Mouse (Mus musculus) stomach, embryonic 14.5 days (tissue): ENCODE measurements at regions not wholly inside any gene's neighbourhood (a gene's known extent, or its start where the extent isn't known, plus 50 kb on each side); places are given as distances from the start of the nearest gene placed in this dataset.
A peak's percentile ranks its signal among the peaks of the same experiment; 100 is the strongest.

Experiments used
- ATAC-seq: fragments of 200-750 bp; cut with Nextera tagmentation; 2 replicates; pipeline ENCODE4 v1.8.0; 2017; ENCODE audit warnings: low read depth, moderate TSS enrichment; ENCODE audit not compliant: insufficient number of reproducible peaks, insufficient read depth, low FRiP score
- H3K27ac ChIP-seq: fragments of 300-500 bp; sonication (generic); 2 replicates; pipeline ENCODE4 v1.5.1; 2014; ENCODE audit warnings: mild to moderate bottlenecking, low read length, moderate library complexity, mixed read lengths
- H3K27me3 ChIP-seq: fragments of 300-500 bp; sonication (generic); 2 replicates; pipeline ENCODE4 v1.6.1; 2014; ENCODE audit warnings: low read length, control low read depth, mixed read lengths; ENCODE audit not compliant: control insufficient read depth, insufficient read depth
- H3K36me3 ChIP-seq: fragments of 300-500 bp; sonication (generic); 2 replicates; pipeline ENCODE4 v1.6.1; 2014; ENCODE audit warnings: mild to moderate bottlenecking, control low read depth, low read length, moderate library complexity, mixed read lengths; ENCODE audit not compliant: control insufficient read depth, insufficient read depth
- H3K4me1 ChIP-seq: fragments of 300-500 bp; sonication (generic); 2 replicates; pipeline ENCODE4 v1.6.1; 2014; ENCODE audit warnings: low read length, control low read depth, mixed read lengths; ENCODE audit not compliant: control insufficient read depth, insufficient read depth
- H3K4me2 ChIP-seq: fragments of 300-500 bp; sonication (generic); replicated peaks from 2 replicates; pipeline ENCODE4 v1.6.1; 2014; ENCODE audit warnings: low read depth, low read length, control low read depth
- H3K4me3 ChIP-seq: fragments of 300-500 bp; sonication (generic); 2 replicates; pipeline ENCODE4 v1.5.1; 2014; ENCODE audit warnings: low read depth, low read length, control low read depth
- H3K9ac ChIP-seq: fragments of 300-500 bp; sonication (generic); replicated peaks from 2 replicates; pipeline ENCODE4 v1.6.1; 2014; ENCODE audit warnings: low read depth, mild to moderate bottlenecking, control low read depth, low read length, moderate library complexity, mixed read lengths
- H3K9me3 ChIP-seq: fragments of 300-500 bp; sonication (generic); 2 replicates; pipeline ENCODE4 v1.6.1; 2016; ENCODE audit warnings: low read depth, low read length, control low read depth; ENCODE audit not compliant: control insufficient read depth
- whole genome bisulfite sequencing: fragments of 180-500 bp; shearing (Covaris S2); extraction: QIAGEN DNeasy Blood & Tissue Kit; methylation state at CpG from one replicate; pipeline ENCODE4 v1.1.7; 2014; 5-methylcytosine and 5-hydroxymethylcytosine counted together

GRCm38 (mm10) chr2:178643053-178643402 is 212.7 kb downstream of the Cdh26 start:
- Histone ChIP-seq H3K9me3 (no peaks in the 10 kb centered on the region), H3K4me1 (peaks cover 5% of the 10 kb centered on the region; the same call in 1 of the 2 replicates), H3K36me3 (no peaks in the 10 kb centered on the region), H3K9ac (no peak overlapping the region), H3K27me3 (no peaks in the 10 kb centered on the region), H3K27ac (no peak overlapping the region), H3K4me2 (no peak overlapping the region), H3K4me3 (no peak overlapping the region)
- ATAC-seq, result no peak
- 61% methylated on average over 11 of the region's 11 CpGs for WGBS

DNA sequence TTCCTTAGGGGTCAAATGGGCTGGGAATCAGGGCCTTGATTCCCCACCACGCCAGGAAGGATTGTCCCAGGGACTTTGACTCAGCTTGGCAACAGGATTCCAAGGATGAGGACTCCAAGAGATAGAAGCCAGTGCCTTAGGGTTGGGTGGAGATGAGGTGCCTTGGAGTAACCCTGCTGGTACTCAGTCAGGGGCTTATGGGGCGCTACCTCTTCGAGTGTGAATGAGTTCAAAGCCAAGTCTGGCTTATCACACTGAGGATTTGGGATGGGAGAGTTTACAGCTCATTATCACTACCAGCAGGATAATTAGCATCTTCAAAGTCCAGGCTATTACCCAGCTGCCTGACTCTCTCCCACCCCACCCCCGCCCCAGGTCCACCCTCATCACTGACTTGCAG is 213.5 kb downstream of the Cdh26 start:
- H3K9me3 ChIP-seq, result no peaks in the 10 kb centered on the region
- 36% methylated on average over 4 of the region's 4 CpGs for WGBS
- no peak overlapping the region for H3K9ac ChIP-seq
- H3K4me1 ChIP-seq, result peaks cover 5% of the 10 kb centered on the region; the same call in 1 of the 2 replicates
- ATAC-seq, result no peak
- H3K36me3 ChIP-seq, result no peaks in the 10 kb centered on the region
- no peak overlapping the region for H3K4me3 ChIP-seq
- H3K27me3 ChIP-seq, result no peaks in the 10 kb centered on the region
- no peak overlapping the region for H3K4me2 ChIP-seq
- no peak overlapping the region for H3K27ac ChIP-seq

- Histone ChIP-seq H3K27ac (no peak overlapping the region), H3K9ac (no peak overlapping the region), H3K4me3 (no peak overlapping the region), H3K4me1 (no peaks in the 10 kb centered on the region), H3K9me3 (no peaks in the 10 kb centered on the region), H3K27me3 (no peaks in the 10 kb centered on the region), H3K4me2 (no peak overlapping the region), H3K36me3 (no peaks in the 10 kb centered on the region)
- ATAC-seq, result no peak
- WGBS, result 87% methylated on average over 2 of the region's 2 CpGs
Observed at GRCm38 (mm10) chr2:178660071-178660470, 229.7 kb downstream of the Cdh26 start.

- Histone ChIP-seq H3K4me1 (no peaks in the 10 kb centered on the region), H3K36me3 (no peaks in the 10 kb centered on the region), H3K27ac (no peak overlapping the region), H3K9me3 (no peaks in the 10 kb centered on the region), H3K4me2 (no peak overlapping the region), H3K9ac (no peak overlapping the region), H3K4me3 (no peak overlapping the region), H3K27me3 (no peaks in the 10 kb centered on the region)
- WGBS, result 69% methylated on average over 1 of the region's 1 CpGs
- peak; percentile 78 for ATAC-seq
Observed at GRCm38 (mm10) chr2:178662396-178662795, 232.1 kb downstream of the Cdh26 start.

GRCm38 (mm10) chr2:178664977-178665376 is 234.6 kb downstream of the Cdh26 start:
- H3K4me1 ChIP-seq, result no peaks in the 10 kb centered on the region
- H3K27ac ChIP-seq, result no peak overlapping the region
- no peak overlapping the region for H3K9ac ChIP-seq
- H3K36me3 ChIP-seq, result no peaks in the 10 kb centered on the region
- H3K27me3 ChIP-seq, result no peaks in the 10 kb centered on the region
- 11% methylated on average over 4 of the region's 4 CpGs for WGBS
- ATAC-seq, result no peak
- no peak overlapping the region for H3K4me2 ChIP-seq
- no peak overlapping the region for H3K4me3 ChIP-seq
- no peaks in the 10 kb centered on the region for H3K9me3 ChIP-seq

DNA sequence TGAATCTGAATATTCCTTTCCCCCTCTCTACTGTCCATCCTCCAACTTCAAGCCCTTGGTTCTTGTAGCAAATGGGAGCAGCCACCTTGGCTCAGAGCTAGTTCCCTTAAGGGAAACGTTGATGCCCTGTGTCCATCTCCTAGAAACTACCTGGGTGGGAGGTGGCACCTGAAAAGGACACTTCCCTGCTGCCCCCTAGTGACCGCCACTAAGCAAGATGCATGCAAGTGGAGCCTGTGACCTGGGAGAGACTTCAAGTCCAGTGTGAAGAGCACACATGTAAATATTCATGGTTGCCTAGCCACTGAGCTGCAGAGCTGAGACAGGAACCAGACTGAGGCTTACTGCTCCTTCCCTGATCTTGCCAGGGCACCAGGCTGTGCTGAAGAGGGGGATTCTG is 238.1 kb downstream of the Cdh26 start:
- H3K9me3 ChIP-seq, result no peaks in the 10 kb centered on the region

DNA sequence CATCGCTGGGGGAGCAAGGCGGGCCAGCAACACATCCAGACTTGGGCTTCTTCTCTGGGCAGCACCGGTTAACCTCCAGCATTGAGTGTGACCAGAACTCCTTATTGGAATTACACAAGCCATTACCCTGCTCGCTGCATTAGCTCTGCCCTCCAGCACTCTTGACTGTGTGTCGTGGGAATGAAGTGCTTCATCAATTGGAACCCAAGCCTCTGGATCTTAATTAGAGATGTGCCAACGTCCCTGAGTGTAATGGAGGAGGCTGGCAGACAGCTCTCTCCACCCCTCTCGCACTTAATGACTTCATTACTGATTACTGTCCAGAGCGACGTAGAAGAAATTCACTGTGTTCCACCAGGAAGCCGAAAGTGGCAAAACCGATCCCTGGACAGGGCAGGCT is 240.6 kb downstream of the Cdh26 start:
- Histone ChIP-seq H3K36me3 (no peaks in the 10 kb centered on the region), H3K9me3 (no peaks in the 10 kb centered on the region), H3K4me3 (no peak overlapping the region), H3K27ac (no peak overlapping the region), H3K4me1 (no peaks in the 10 kb centered on the region), H3K9ac (no peak overlapping the region), H3K4me2 (no peak overlapping the region), H3K27me3 (no peaks in the 10 kb centered on the region)
- no peak for ATAC-seq
- WGBS, result 82% methylated on average over 11 of the region's 11 CpGs

More for the DNA sequence above, 238.1 kb downstream of the Cdh26 start:
- H3K9ac ChIP-seq, result no peak overlapping the region
- no peaks in the 10 kb centered on the region for H3K27me3 ChIP-seq
- no peaks in the 10 kb centered on the region for H3K36me3 ChIP-seq
- no peak overlapping the region for H3K4me3 ChIP-seq
- no peaks in the 10 kb centered on the region for H3K4me1 ChIP-seq
- H3K27ac ChIP-seq, result no peak overlapping the region
- no peak overlapping the region for H3K4me2 ChIP-seq
- 15% methylated on average over 2 of the region's 2 CpGs for WGBS
- ATAC-seq, result no peak

GRCm38 (mm10) chr2:178673621-178674020 is 243.3 kb downstream of the Cdh26 start:
- 54% methylated on average over 4 of the region's 4 CpGs for WGBS
- Histone ChIP-seq H3K36me3 (no peaks in the 10 kb centered on the region), H3K9ac (no peak overlapping the region), H3K27ac (no peak overlapping the region), H3K4me1 (no peaks in the 10 kb centered on the region), H3K4me3 (no peak overlapping the region), H3K4me2 (no peak overlapping the region), H3K9me3 (no peaks in the 10 kb centered on the region), H3K27me3 (no peaks in the 10 kb centered on the region)
- ATAC-seq, result no peak

DNA sequence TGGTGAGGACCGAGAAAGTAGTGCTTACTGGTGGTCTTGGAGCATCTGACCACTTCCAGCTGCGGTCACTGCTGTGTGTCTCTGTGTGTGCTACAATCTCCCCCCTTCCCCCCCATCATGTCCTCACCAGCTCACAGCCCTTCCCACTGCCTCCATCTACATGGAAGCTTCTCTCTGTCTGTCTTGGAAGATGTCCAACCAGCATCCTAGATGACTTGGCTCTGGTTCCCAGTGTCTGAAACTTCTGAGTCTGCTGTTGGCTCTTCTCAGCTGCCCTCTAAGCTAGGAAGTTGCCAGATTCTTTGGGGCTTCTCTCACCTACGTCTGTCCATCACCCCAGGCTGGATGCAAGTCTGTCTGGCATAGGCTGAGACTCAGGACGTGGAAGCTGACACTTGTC is 244.3 kb downstream of the Cdh26 start:
- Histone ChIP-seq H3K36me3 (no peaks in the 10 kb centered on the region), H3K27ac (no peak overlapping the region), H3K9me3 (no peaks in the 10 kb centered on the region), H3K4me2 (no peak overlapping the region), H3K4me3 (no peak overlapping the region), H3K9ac (no peak overlapping the region), H3K27me3 (no peaks in the 10 kb centered on the region), H3K4me1 (no peaks in the 10 kb centered on the region)
- no peak for ATAC-seq
- 59% methylated on average over 4 of the region's 4 CpGs for WGBS
